Mouse (Mus musculus) G1E (cell line): ENCODE measurements around the gene Arid3a. TPM values are rescaled to one million over a fixed set of nuclear protein-coding genes. Genes with fewer than 3 reads are reported as not detected.

ENCODE experiments used
- ATAC-seq: 2 replicates; pipeline ENCODE4 v1.8.0; 2016; ENCODE audit warnings: mild to moderate bottlenecking; ENCODE audit not compliant: insufficient number of reproducible peaks, poor library complexity, low FRiP score, severe bottlenecking; ENCODE audit errors: extremely low read depth
- DNase-seq: peaks from one replicate; pipeline ENCODE4 v3.0.0; 2012; ENCODE audit warnings: low spot score
- H3K27me3 ChIP-seq: 2 replicates; pipeline ENCODE4 v1.6.1; 2012; ENCODE audit warnings: mild to moderate bottlenecking, low read length, inconsistent platforms; ENCODE audit not compliant: insufficient read depth
- H3K36me3 ChIP-seq: replicated peaks from 2 replicates; pipeline ENCODE3; 2012; ENCODE audit warnings: mild to moderate bottlenecking, inconsistent platforms
- H3K4me1 ChIP-seq: 2 replicates; pipeline ENCODE4 v1.6.1; 2012; ENCODE audit warnings: low read depth, low read length, inconsistent platforms, mixed read lengths; ENCODE audit not compliant: insufficient read depth
- H3K4me3 ChIP-seq: 2 replicates; pipeline ENCODE4 v1.5.1; 2012; ENCODE audit warnings: low read depth, mild to moderate bottlenecking, inconsistent platforms, low read length, moderate library complexity, mixed read lengths
- H3K9me3 ChIP-seq: replicated peaks from 2 replicates; pipeline ENCODE4 v1.6.1; 2012; ENCODE audit warnings: inconsistent platforms
- CTCF ChIP-seq: IDR thresholded peaks from 2 replicates; pipeline ENCODE4 v1.5.1; 2012; ENCODE audit warnings: low read depth, low read length, inconsistent platforms, mixed read lengths
- GATA1 ChIP-seq: IDR thresholded peaks from 2 replicates; pipeline ENCODE4 v1.6.1; 2012; ENCODE audit warnings: borderline replicate concordance, low read length, inconsistent platforms, mixed read lengths
- GATA2 ChIP-seq: IDR thresholded peaks from 2 replicates; pipeline ENCODE4 v1.6.1; 2012; ENCODE audit warnings: low read depth, low read length, inconsistent platforms, borderline replicate concordance
- POLR2AphosphoS5 ChIP-seq: IDR thresholded peaks from 2 replicates; pipeline ENCODE4 v1.6.1; 2012; ENCODE audit warnings: low read depth, low read length, inconsistent platforms; ENCODE audit not compliant: insufficient replicate concordance
- TAL1 ChIP-seq: conservative IDR thresholded peaks from 2 replicates; pipeline ENCODE4 v1.6.1; 2012; ENCODE audit warnings: low read depth, low read length, inconsistent platforms, mixed read lengths
- polyA plus RNA-seq: library from polyadenylated mRNA; stranded (reverse); fragments of >175 nt; gene quantifications from 2 replicates; pipeline ENCODE4 v1.2.3, GENCODE M21; 2012
- total RNA-seq, 2 experiments: library from RNA; stranded (forward) in 1 of 2; stranded (reverse) in 1 of 2; fragments of 200-1000 nt in 1 of 2; fragments of >200 nt in 1 of 2; fragmentation: Nextera tagmentation in 1 of 2; gene quantifications; 2 replicates each; pipeline ENCODE4 v1.2.3; 2014 to 2017

Gene Arid3a
- total and polyA plus RNA-seq, 3 experiments, result 32.8 to 164 (median 35.4) TPM

DNA sequence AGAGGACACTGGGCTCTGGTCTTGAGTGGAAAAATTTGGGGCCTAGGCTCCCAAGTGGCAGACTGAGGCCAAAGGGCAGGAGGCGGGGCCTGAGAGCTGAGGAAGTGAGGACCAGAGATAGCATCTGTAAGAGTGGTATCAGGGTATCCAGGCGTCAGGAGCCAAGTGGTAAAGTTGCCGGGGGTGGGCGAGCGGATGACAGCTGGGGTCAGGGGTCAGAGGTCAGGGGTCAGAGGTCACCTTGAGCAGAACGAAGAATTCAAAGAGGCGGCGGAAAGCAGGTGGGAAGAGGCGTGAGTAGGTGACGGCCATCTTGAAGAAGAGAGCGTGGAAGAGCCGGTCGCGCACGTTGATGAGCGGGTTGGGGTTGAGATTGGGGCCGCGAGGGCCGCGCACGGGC lies 56.8 kb downstream of the Arid3a start:
- TF ChIP-seq TAL1, result no peak; the same call in 1 of the 2 replicates
- TF ChIP-seq GATA1, result no peak
- TF ChIP-seq CTCF, result no peak
- TF ChIP-seq GATA2, result no peak
- TF ChIP-seq POLR2AphosphoS5, result no peak
- H3K9me3 ChIP-seq, result peaks cover 10% of the 10 kb centered on the region
- H3K4me1 ChIP-seq, result peaks cover 84% of the 10 kb centered on the region
- peaks cover 3% of the 10 kb centered on the region; the same call in 1 of the 2 replicates for H3K27me3 ChIP-seq
- DNase-seq (peak; percentile 58), ATAC-seq (no peak)
- H3K4me3 ChIP-seq, result peak overlapping the region; percentile 84
- H3K36me3 ChIP-seq, result peaks cover 47% of the 10 kb centered on the region

DNA sequence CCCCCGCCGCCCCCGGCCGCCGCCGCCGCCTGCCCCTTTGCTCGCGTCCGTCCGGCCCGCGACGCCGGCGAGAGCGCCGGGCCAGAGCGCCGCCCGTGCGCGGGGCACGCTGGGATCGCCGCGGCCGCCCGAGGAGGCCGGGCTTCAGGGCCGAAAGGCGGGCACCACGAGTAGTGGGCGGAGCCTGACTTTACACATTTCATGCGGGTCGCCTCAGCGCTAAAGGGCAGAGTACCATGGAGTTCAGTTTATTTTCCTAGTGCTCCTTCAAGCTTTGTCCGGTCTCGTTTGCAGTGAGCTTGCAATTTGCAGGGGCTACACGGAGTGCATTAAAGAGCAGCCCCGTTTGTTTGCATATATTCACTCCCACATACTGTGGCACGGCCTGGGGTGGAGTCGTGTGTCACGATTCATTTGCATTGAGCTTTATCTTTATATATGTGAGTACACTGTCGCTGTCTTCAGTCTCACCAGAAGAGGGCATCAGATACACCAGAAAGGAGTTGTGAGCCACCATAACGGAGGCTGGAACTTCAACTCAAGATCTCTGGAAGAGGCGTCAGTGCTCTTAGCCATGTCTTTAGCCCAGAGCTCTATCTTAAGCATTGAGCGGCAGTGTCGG lies 57.5 kb downstream of the Arid3a start, which contains the start of gene Tmem259:
Gene Tmem259, minus strand, starts transcription at position 136 of the 622 bp plus-strand sequence.
- Histone ChIP-seq H3K4me3 (peak within 1 kb of the TSS; percentile 84), H3K27me3 (peaks cover 6% of the 10 kb centered on the region; the same call in 1 of the 2 replicates), H3K4me1 (peaks cover 86% of the 10 kb centered on the region), H3K9me3 (peaks cover 4% of the 10 kb centered on the region; the same call in 1 of the 2 replicates), H3K36me3 (peaks cover 41% of the 10 kb centered on the region)
- DNase-seq, result peak; percentile 72
- ATAC-seq, result peak; percentile 16; the same call in 1 of the 2 replicates
- no peak for TF ChIP-seq TAL1

DNA sequence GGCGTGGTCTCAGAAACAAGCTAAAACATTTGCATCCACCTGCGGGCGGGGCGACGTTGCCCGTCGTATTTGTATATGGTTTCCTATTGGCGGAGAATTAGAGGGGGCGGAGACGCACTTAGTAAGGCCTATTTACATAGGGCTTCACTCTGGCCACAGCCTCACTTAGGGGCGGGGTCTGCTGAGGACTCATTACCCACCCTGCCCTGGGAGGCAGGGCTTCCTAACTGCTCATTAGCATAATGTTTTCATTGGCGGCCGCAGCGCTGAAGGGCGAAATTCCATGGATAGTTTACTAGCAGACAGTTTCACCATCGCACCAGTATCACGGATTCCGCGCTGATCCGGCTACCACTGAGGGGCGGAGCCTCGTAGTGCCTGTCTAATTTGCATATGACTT lies 58.0 kb downstream of the Arid3a start:
- TF ChIP-seq GATA1, result no peak
- TF ChIP-seq GATA2, result no peak
- TF ChIP-seq TAL1, result no peak
- no peak for TF ChIP-seq CTCF
- no peak for TF ChIP-seq POLR2AphosphoS5
- DNase-seq (peak; percentile 79), ATAC-seq (peak; percentile 81)
- Histone ChIP-seq H3K4me1 (peaks cover 86% of the 10 kb centered on the region), H3K9me3 (no peaks in the 10 kb centered on the region), H3K36me3 (peaks cover 35% of the 10 kb centered on the region), H3K4me3 (peak overlapping the region; percentile 84), H3K27me3 (peaks cover 9% of the 10 kb centered on the region; the same call in 1 of the 2 replicates)

DNA sequence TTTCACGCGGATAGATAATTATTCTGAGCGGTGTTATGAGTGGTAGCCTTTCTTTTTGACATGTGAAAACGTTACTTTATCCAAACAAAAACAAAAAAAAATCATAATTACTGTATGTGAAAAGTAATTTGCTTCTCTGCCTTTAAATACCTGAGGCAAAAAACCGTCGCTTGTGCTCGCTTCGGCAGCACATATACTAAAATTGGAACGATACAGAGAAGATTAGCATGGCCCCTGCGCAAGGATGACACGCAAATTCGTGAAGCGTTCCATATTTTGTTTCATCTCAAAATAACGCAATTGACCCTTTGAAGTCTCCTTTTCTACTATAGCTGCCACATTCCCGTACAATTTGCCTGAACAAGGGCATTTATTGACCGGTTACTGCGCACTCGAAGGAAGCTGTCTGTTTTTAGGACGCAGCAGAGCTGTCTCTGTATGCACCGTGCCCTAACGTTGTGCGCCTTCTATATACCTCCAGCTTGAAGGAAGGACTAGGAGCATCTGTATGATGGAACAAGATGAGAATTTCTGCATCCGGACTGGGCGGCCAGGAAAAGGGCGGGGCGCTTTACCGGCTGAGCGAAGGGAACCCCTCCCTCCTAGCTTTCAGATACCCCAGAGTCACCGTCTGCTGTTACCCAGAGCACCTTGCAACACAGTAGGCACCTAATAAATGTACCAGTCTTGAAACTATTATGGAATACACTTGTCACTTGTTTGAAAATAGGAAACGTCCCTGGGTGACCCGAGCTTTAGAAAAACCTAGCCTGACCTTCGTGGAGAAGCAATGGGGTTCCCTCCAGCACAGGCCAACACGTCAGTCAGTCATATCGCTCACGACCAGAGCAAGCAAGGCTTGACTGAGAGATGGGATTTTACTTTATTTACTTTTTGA lies 58.7 kb downstream of the Arid3a start:
- peak overlapping the region; percentile 84 for H3K4me3 ChIP-seq
- no peak for TF ChIP-seq GATA2
- TF ChIP-seq TAL1, result no peak
- no peak for TF ChIP-seq POLR2AphosphoS5
- no peak for TF ChIP-seq GATA1
- TF ChIP-seq CTCF, result no peak
- DNase-seq (peak; percentile 47), ATAC-seq (no peak)
- H3K27me3 ChIP-seq, result peaks cover 11% of the 10 kb centered on the region; the same call in 1 of the 2 replicates
- peaks cover 28% of the 10 kb centered on the region for H3K36me3 ChIP-seq
- no peaks in the 10 kb centered on the region for H3K9me3 ChIP-seq
- H3K4me1 ChIP-seq, result peaks cover 82% of the 10 kb centered on the region

DNA sequence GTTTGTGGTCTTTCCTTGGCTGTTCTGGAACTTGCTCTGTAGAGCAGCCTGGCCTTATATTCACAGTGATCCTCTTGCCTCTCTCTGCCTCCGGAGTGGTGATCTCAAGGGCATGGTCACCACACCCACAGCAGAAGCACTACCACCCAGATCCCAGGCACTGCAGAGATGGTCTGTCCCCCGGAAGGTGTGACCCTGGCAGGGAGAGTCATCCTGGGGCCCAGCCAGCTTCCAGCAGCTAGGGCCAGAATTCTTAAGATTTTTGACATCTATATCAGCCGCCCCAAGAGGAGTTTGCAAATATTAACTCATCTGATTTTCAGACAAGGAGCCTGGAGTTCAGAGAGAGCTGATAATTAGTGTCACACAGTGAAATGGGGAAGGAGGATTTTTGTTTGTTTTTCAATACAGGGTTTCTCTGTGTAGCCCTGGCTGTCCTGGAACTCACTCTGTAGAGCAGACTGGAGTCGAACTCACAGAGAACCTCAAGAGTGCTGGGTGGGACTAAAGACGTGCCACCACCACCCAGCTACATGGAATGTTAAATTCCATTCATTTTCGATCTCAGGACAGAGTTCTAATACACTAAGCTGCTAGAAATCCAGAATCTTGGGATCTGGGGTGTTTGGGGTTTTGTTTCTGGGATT lies 59.5 kb downstream of the Arid3a start:
- ATAC-seq (no peak), DNase-seq (no peak)
- H3K27me3 ChIP-seq, result peaks cover 11% of the 10 kb centered on the region; the same call in 1 of the 2 replicates
- H3K9me3 ChIP-seq, result peaks cover 2% of the 10 kb centered on the region
- H3K4me1 ChIP-seq, result peaks cover 81% of the 10 kb centered on the region
- peaks cover 24% of the 10 kb centered on the region for H3K36me3 ChIP-seq
- peak overlapping the region; percentile 84 for H3K4me3 ChIP-seq
- TF ChIP-seq TAL1, result no peak
- TF ChIP-seq CTCF, result no peak
- no peak for TF ChIP-seq POLR2AphosphoS5
- TF ChIP-seq GATA2, result no peak
- TF ChIP-seq GATA1, result no peak

DNA sequence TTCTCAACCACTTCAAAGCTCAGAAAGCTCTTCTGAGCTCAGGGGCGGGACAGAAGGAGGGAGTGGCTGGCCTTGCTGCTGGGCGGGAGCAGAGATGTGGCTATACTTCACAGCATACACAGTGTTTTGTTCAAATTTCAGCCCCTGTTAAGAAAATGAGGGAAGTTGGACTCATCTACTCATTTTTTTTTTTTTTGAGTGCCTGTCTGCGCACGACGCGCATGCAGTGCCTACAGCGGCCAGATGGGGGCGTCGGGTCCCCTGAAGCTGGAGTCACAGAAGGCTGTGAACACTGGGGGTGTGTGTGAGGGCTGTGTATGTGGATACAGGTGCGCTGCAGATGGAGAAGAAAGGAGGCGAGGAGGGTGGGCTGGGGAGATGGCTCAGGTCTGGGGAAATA lies 60.1 kb downstream of the Arid3a start:
- ATAC-seq (peak; percentile 22; the same call in 1 of the 2 replicates), DNase-seq (peak; percentile 58)
- Histone ChIP-seq H3K4me1 (peaks cover 75% of the 10 kb centered on the region), H3K27me3 (peaks cover 11% of the 10 kb centered on the region; the same call in 1 of the 2 replicates), H3K9me3 (peaks cover 6% of the 10 kb centered on the region), H3K4me3 (peak overlapping the region; percentile 54; the same call in 1 of the 2 replicates), H3K36me3 (peaks cover 18% of the 10 kb centered on the region)
- TF ChIP-seq GATA2 (no peak), POLR2AphosphoS5 (no peak), GATA1 (no peak), TAL1 (no peak), CTCF (peak; percentile 89)
